Mouse (Mus musculus) liver, embryonic 11.5 days (tissue): ENCODE results near the gene Asap2. TPM values are rescaled to one million over a fixed set of nuclear protein-coding genes. Genes with fewer than 3 reads are reported as not detected.

ENCODE experiments used
- ATAC-seq: fragments of 200-750 bp; cut with Nextera tagmentation; replicated peaks from 2 replicates; pipeline ENCODE4 v1.8.0; 2017; ENCODE audit warnings: moderate number of reproducible peaks, mild to moderate bottlenecking, moderate TSS enrichment, moderate library complexity; ENCODE audit not compliant: low FRiP score
- DNase-seq: peaks from one replicate; pipeline ENCODE4 v3.0.0-alpha.2; 2017; ENCODE audit warnings: low spot score
- H3K27ac ChIP-seq: fragments of 300-500 bp; sonication (generic); 2 replicates; pipeline ENCODE4 v1.5.1; 2014; ENCODE audit warnings: mild to moderate bottlenecking, low read depth, low read length, control low read depth
- H3K27me3 ChIP-seq: fragments of 300-500 bp; sonication (generic); replicated peaks from 2 replicates; pipeline ENCODE4 v1.6.1; 2014; ENCODE audit warnings: low read length, mixed read lengths; ENCODE audit not compliant: control insufficient read depth, insufficient read depth
- H3K36me3 ChIP-seq: fragments of 300-500 bp; sonication (generic); 2 replicates; pipeline ENCODE4 v1.6.1; 2014; ENCODE audit warnings: mild to moderate bottlenecking, low read length, moderate library complexity, mixed read lengths; ENCODE audit not compliant: control insufficient read depth, insufficient read depth
- H3K4me1 ChIP-seq: fragments of 300-500 bp; sonication (generic); replicated peaks from 2 replicates; pipeline ENCODE4 v1.6.1; 2014; ENCODE audit warnings: low read length, mixed read lengths; ENCODE audit not compliant: control insufficient read depth, insufficient read depth
- H3K4me2 ChIP-seq: fragments of 300-500 bp; sonication (generic); 2 replicates; pipeline ENCODE4 v1.6.1; 2014; ENCODE audit warnings: mild to moderate bottlenecking, control low read depth, moderate library complexity
- H3K4me3 ChIP-seq: fragments of 300-500 bp; sonication (generic); 2 replicates; pipeline ENCODE4 v1.5.1; 2014; ENCODE audit warnings: low read depth, low read length, control low read depth
- H3K9ac ChIP-seq: fragments of 300-500 bp; sonication (generic); 2 replicates; pipeline ENCODE4 v1.6.1; 2014; ENCODE audit warnings: low read depth, low read length, control low read depth
- H3K9me3 ChIP-seq: fragments of 300-500 bp; sonication (generic); 2 replicates; pipeline ENCODE4 v1.6.1; 2016; ENCODE audit warnings: low read length, inconsistent platforms, mixed read lengths; ENCODE audit not compliant: control insufficient read depth
- WGBS: fragments of 180-500 bp; shearing (Covaris S2); extraction: QIAGEN DNeasy Blood & Tissue Kit; methylation state at CpG from one replicate; pipeline ENCODE4 v1.1.7; 2014; 5-methylcytosine and 5-hydroxymethylcytosine counted together
- polyA plus RNA-seq: library from polyadenylated mRNA; unstranded; fragments of >200 nt; fragmentation: Nextera tagmentation; extraction: Ambion mirVana; gene quantifications from 2 replicates; pipeline ENCODE4 v1.2.1, GENCODE M21; 2014

Asap2 gene
- polyA plus RNA-seq, 1 experiment from 2014 or later = 5.9 TPM

DNA sequence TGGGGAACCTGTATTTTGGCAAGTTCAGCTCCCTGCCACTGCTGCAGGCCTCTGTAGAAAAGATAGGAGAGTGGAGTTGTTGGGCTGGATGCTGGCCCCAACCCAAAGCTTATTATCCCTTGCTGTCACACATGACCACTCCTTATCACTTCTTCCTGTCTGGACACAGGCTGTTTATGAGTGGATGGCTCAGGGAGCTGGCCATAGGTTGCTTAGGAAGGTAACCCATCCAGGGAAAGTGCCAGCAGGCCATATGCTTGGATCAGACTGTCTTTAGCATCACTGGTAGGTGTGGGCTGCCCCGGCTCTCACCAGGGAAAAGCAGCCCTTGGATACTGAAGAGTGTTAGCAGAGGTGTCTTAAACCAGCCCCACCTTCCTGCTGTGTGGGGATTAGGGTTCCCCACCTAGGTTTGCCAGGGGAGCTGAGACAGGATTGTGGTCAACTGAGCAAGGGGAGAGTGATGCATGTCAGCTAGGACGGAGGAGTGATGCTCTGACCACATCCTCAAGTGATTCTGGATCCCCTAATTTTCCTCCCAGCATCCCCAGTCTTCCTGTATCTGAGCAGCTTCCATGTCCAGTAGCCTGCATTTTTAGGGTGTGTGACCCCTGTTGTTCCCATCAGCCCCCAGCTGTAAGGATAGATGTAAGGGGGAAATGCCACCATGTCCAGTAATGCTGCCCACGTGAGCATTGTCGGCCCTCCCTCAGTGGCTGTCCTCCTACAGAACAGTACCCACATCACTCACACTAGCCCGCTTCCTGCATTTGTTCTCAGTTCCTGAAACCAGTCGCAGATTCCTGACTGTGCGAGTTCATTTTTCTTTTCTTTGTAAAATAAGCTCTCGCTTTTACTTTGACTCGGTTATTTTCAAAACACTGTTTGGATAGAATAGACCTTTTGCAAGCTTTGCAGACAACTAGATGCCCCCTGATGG lies 138.9 kb downstream of the Asap2 start:
- no peaks in the 10 kb centered on the region for H3K27me3 ChIP-seq
- DNase-seq (no peak), ATAC-seq (no peak)
- peaks cover 69% of the 10 kb centered on the region for H3K4me1 ChIP-seq
- H3K27ac ChIP-seq = no peak overlapping the region
- H3K4me2 ChIP-seq = no peak overlapping the region
- no peaks in the 10 kb centered on the region for H3K36me3 ChIP-seq
- no peaks in the 10 kb centered on the region for H3K9me3 ChIP-seq
- 48% methylated on average over 9 of the region's 9 CpGs for WGBS
- H3K4me3 ChIP-seq = no peak overlapping the region
- H3K9ac ChIP-seq = no peak overlapping the region

DNA sequence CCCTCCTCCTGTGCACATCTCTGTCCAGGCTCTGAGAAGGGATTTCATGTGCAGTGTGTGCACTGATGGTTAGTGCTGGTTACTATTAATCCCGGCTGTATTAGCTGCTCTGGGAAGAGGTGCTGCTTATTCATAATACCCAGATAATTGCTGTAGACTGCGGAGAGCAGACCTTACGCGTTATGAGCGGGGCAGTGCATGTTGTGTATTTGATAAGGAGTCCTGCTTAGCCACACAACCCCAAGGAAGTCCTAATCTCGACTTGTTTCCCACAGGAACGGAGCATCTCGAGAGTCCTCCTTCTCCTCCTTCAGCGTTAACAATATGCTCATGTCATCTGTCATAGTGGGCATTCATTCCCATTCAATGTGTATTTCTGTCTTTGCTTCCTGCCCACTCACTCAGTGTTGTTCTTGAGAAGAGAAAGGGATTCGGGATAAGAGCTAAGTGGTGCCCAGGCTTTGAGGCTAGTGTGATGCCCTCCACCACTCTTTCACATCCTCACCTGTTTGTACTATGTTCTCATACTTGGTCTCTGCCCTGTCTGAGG lies 140.1 kb downstream of the Asap2 start:
- H3K27ac ChIP-seq = no peak overlapping the region
- no peaks in the 10 kb centered on the region for H3K9me3 ChIP-seq
- H3K4me3 ChIP-seq = no peak overlapping the region
- H3K4me2 ChIP-seq = peak overlapping the region; percentile 19
- no peaks in the 10 kb centered on the region for H3K27me3 ChIP-seq
- no peak for DNase-seq
- 42% methylated on average over 10 of the region's 10 CpGs for WGBS
- H3K36me3 ChIP-seq = no peaks in the 10 kb centered on the region
- H3K9ac ChIP-seq = no peak overlapping the region
- peak; percentile 57 for ATAC-seq
- H3K4me1 ChIP-seq = peaks cover 80% of the 10 kb centered on the region

DNA sequence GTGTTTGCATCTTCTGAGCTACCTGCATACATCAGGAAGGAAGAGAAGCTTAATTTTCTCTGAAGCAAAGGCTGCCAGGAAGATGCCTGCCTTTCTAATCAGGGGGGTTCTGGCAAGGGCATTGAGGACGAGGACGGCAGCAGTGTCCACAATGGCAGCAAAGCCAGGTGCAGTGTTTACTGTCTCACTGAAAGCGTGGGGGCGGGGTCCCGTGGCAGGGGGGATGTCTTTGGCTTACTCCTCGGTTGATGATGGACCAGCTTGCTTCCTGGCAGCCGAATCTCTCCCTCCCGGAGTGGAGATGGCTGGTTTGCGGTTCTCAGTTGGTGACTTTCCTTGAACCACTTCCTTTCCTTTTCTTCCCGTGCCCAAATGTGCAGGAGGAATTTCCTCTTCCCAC lies 142.3 kb downstream of the Asap2 start:
- Histone ChIP-seq H3K9ac (no peak overlapping the region), H3K4me3 (no peak overlapping the region), H3K27me3 (no peaks in the 10 kb centered on the region), H3K9me3 (no peaks in the 10 kb centered on the region), H3K36me3 (no peaks in the 10 kb centered on the region), H3K4me2 (no peak overlapping the region), H3K27ac (no peak overlapping the region), H3K4me1 (peaks cover 84% of the 10 kb centered on the region)
- no peak for ATAC-seq
- 21% methylated on average over 10 of the region's 10 CpGs for WGBS
- no peak for DNase-seq

GRCm38 (mm10) chr12:21133031-21133430 lies 142.8 kb downstream of the Asap2 start:
- 56% methylated on average over 4 of the region's 4 CpGs for WGBS
- H3K36me3 ChIP-seq = no peaks in the 10 kb centered on the region
- no peaks in the 10 kb centered on the region for H3K9me3 ChIP-seq
- ATAC-seq (no peak), DNase-seq (no peak)
- H3K27ac ChIP-seq = no peak overlapping the region; the same call in 1 of the 2 replicates
- H3K9ac ChIP-seq = no peak overlapping the region
- no peak overlapping the region for H3K4me3 ChIP-seq
- peaks cover 81% of the 10 kb centered on the region for H3K4me1 ChIP-seq
- H3K27me3 ChIP-seq = no peaks in the 10 kb centered on the region
- H3K4me2 ChIP-seq = no peak overlapping the region

GRCm38 (mm10) chr12:21133972-21134859 lies 144.0 kb downstream of the Asap2 start:
- Histone ChIP-seq H3K4me3 (no peak overlapping the region), H3K9me3 (no peaks in the 10 kb centered on the region), H3K9ac (no peak overlapping the region), H3K4me1 (peaks cover 70% of the 10 kb centered on the region), H3K36me3 (no peaks in the 10 kb centered on the region), H3K27me3 (no peaks in the 10 kb centered on the region), H3K27ac (no peak overlapping the region), H3K4me2 (no peak overlapping the region)
- ATAC-seq (no peak), DNase-seq (no peak)
- 60% methylated on average over 17 of the region's 17 CpGs for WGBS

- H3K4me3 ChIP-seq = no peak overlapping the region
- no peak for DNase-seq
- H3K9me3 ChIP-seq = no peaks in the 10 kb centered on the region
- no peaks in the 10 kb centered on the region for H3K36me3 ChIP-seq
- H3K27me3 ChIP-seq = no peaks in the 10 kb centered on the region
- H3K4me1 ChIP-seq = peaks cover 58% of the 10 kb centered on the region
- ATAC-seq = peak; percentile 63
- peak overlapping the region; percentile 20 for H3K4me2 ChIP-seq
- H3K27ac ChIP-seq = peak overlapping the region; percentile 44
- H3K9ac ChIP-seq = peak overlapping the region; percentile 18; the same call in 1 of the 2 replicates
- 30% methylated on average over 8 of the region's 8 CpGs for WGBS
These were observed 145.6 kb downstream of the Asap2 start for GRCm38 (mm10) chr12:21135651-21136461.

- 0 out of 2 replicates have a peak overlapping the region, but pooled peaks have one; percentile 5 for H3K27ac ChIP-seq
- 0 out of 2 replicates have a peak, but pooled peaks have one; percentile 1 for ATAC-seq
- H3K36me3 ChIP-seq = no peaks in the 10 kb centered on the region
- WGBS = 78% methylated on average over 2 of the region's 2 CpGs
- H3K4me3 ChIP-seq = no peak overlapping the region
- no peak for DNase-seq
- no peaks in the 10 kb centered on the region for H3K9me3 ChIP-seq
- no peak overlapping the region for H3K9ac ChIP-seq
- H3K27me3 ChIP-seq = no peaks in the 10 kb centered on the region
- no peak overlapping the region; the same call in 1 of the 2 replicates for H3K4me2 ChIP-seq
- peaks cover 57% of the 10 kb centered on the region for H3K4me1 ChIP-seq
These were observed 146.1 kb downstream of the Asap2 start for GRCm38 (mm10) chr12:21136462-21136751.

- WGBS = 45% methylated on average over 4 of the region's 4 CpGs
- Histone ChIP-seq H3K4me2 (no peak overlapping the region), H3K36me3 (no peaks in the 10 kb centered on the region), H3K27me3 (no peaks in the 10 kb centered on the region), H3K9ac (no peak overlapping the region), H3K4me1 (peaks cover 39% of the 10 kb centered on the region), H3K4me3 (no peak overlapping the region), H3K9me3 (no peaks in the 10 kb centered on the region), H3K27ac (no peak overlapping the region)
- ATAC-seq (no peak), DNase-seq (no peak)
These were observed 149.3 kb downstream of the Asap2 start for GRCm38 (mm10) chr12:21139560-21139959.
